15 mouse cellular contexts compared by ENCODE assay signal in genomic region chr15:90992388-90992787, GRCm38 (mm10). TPM values are rescaled to one million over a fixed set of nuclear protein-coding genes. Genes with fewer than 3 reads are reported as not detected.
A peak's percentile ranks its signal among the peaks of the same experiment; 100 is the strongest.
DNase-seq lines count a peak whose midpoint lies in the region; ATAC-seq and TF ChIP-seq lines count a peak whose summit lies in the region.
"Had no signal": no experiment of that assay in that cellular context is flagged by ENCODE, and none has a peak within 500 bp of the region (broad histone marks: within the 10 kb centered on the region; RNA-seq: fewer than 3 reads in every experiment).

No protein-coding gene starts in this region.

- peak; percentile 38; the same call in 1 of the 2 replicates for ATAC-seq in lung, postnatal 0 days
- no peak for ATAC-seq in hindbrain, postnatal 0 days
- ATAC-seq in hindbrain, embryonic 12.5 days (ENCODE audit: low FRiP score), result no peak
- ATAC-seq: forebrain, embryonic 15.5 days had no signal

- no peak overlapping the region for H3K9ac ChIP-seq in lung, postnatal 0 days (replicated peaks; ENCODE audit: low read depth)
- no peak overlapping the region for H3K9ac ChIP-seq in hindbrain, postnatal 0 days (replicated peaks; ENCODE audit: low read length)
- no peak overlapping the region for H3K9ac ChIP-seq in hindbrain, embryonic 12.5 days
- H3K9ac ChIP-seq: embryonic facial prominence, embryonic 15.5 days; forebrain, embryonic 15.5 days had no signal

- 74% methylated on average over 14 of the region's 14 CpGs for WGBS in lung, postnatal 0 days
- 92% methylated on average over 14 of the region's 14 CpGs for WGBS in hindbrain, postnatal 0 days
- WGBS in hindbrain, embryonic 12.5 days, result 88% methylated on average over 14 of the region's 14 CpGs

- no peak overlapping the region for H3K4me3 ChIP-seq in lung, postnatal 0 days (ENCODE audit: low read depth, low read length)
- H3K4me3 ChIP-seq in hindbrain, postnatal 0 days (ENCODE audit: low read length), result no peak overlapping the region
- no peak overlapping the region for H3K4me3 ChIP-seq in left cerebral cortex, adult 2 months
- no peak overlapping the region for H3K4me3 ChIP-seq in hindbrain, embryonic 12.5 days
- H3K4me3 ChIP-seq: embryonic facial prominence, embryonic 15.5 days; forebrain, embryonic 15.5 days had no signal

- no peak for TF ChIP-seq CTCF in lung, postnatal 0 days (IDR thresholded peaks at IDR 0.05)
- TF ChIP-seq CTCF in hindbrain, postnatal 0 days (IDR thresholded peaks at IDR 0.05; ENCODE audit: low read depth), result no peak
- TF ChIP-seq CTCF in left cerebral cortex, adult 2 months (IDR thresholded peaks at IDR 0.05), result no peak

- no peak for TF ChIP-seq EP300 in lung, postnatal 0 days (IDR thresholded peaks at IDR 0.05)

- no peaks in the 10 kb centered on the region for H3K36me3 ChIP-seq in lung, postnatal 0 days (ENCODE audit: insufficient read depth, low read length)
- peaks cover 15% of the 10 kb centered on the region for H3K36me3 ChIP-seq in hindbrain, postnatal 0 days (ENCODE audit: insufficient read depth, low read length)
- H3K36me3 ChIP-seq in hindbrain, embryonic 12.5 days, result peaks cover 51% of the 10 kb centered on the region
- H3K36me3 ChIP-seq: embryonic facial prominence, embryonic 15.5 days had no signal

- no peaks in the 10 kb centered on the region for H3K4me1 ChIP-seq in lung, postnatal 0 days (ENCODE audit: insufficient read depth, low read depth, low read length)
- H3K4me1 ChIP-seq in hindbrain, postnatal 0 days (ENCODE audit: insufficient read depth, low read length), result no peaks in the 10 kb centered on the region
- no peaks in the 10 kb centered on the region for H3K4me1 ChIP-seq in hindbrain, embryonic 12.5 days
- H3K4me1 ChIP-seq: embryonic facial prominence, embryonic 15.5 days; forebrain, embryonic 15.5 days had no signal

- intact Hi-C loops in left cerebral cortex, adult 2 months (cut with DNase I), result loop anchor here (2.0 to 10.0 kb wide), 2 partner anchors 58 to 302 kb away; no protein-coding TSS in a partner anchor

- H3K27ac ChIP-seq in lung, postnatal 0 days (ENCODE audit: low read length), result no peak overlapping the region
- H3K27ac ChIP-seq in hindbrain, postnatal 0 days, result no peak overlapping the region
- H3K27ac ChIP-seq in left cerebral cortex, adult 2 months, result no peak overlapping the region
- no peak overlapping the region for H3K27ac ChIP-seq in hindbrain, embryonic 12.5 days
- H3K27ac ChIP-seq: embryonic facial prominence, embryonic 15.5 days; forebrain, embryonic 15.5 days had no signal

- peak; percentile 28 to 49 for DNase-seq in heart, adult 18-20 months
- no peak for DNase-seq in heart, postnatal 4 days
- DNase-seq in 3134 (ENCODE audit: extremely low read depth, insufficient read length, low spot score), result peak; percentile 71
- DNase-seq in adrenal gland, adult 18-20 months (ENCODE audit: low spot score in 2 of 2), result peak; percentile 17 to 26
- DNase-seq in lung, postnatal 0 days (ENCODE audit: low spot score), result peak; percentile 32
- DNase-seq in hindbrain, postnatal 0 days (ENCODE audit: low spot score), result no peak
- DNase-seq in left cerebral cortex, adult 2 months (ENCODE audit: extremely low spot score in 1 of 2, low spot score in 2 of 2), result no peak
- DNase-seq: cerebellum, adult 11 months; gastrocnemius, postnatal 36 days; left cerebral cortex, postnatal 4 days; right cerebral cortex, adult 18-20 months; thymus, adult 2 months had no signal

- no peaks in the 10 kb centered on the region for H3K27me3 ChIP-seq in lung, postnatal 0 days (replicated peaks; ENCODE audit: insufficient read depth, low read length)
- no peaks in the 10 kb centered on the region for H3K27me3 ChIP-seq in hindbrain, postnatal 0 days (ENCODE audit: insufficient read depth, low read length)
- no peaks in the 10 kb centered on the region for H3K27me3 ChIP-seq in hindbrain, embryonic 12.5 days
- H3K27me3 ChIP-seq: embryonic facial prominence, embryonic 15.5 days; forebrain, embryonic 15.5 days had no signal

- H3K9me3 ChIP-seq in lung, postnatal 0 days (ENCODE audit: low read length), result no peaks in the 10 kb centered on the region
- H3K9me3 ChIP-seq in hindbrain, postnatal 0 days (ENCODE audit: low read length), result no peaks in the 10 kb centered on the region
- H3K9me3 ChIP-seq in hindbrain, embryonic 12.5 days (replicated peaks), result no peaks in the 10 kb centered on the region
- H3K9me3 ChIP-seq: embryonic facial prominence, embryonic 15.5 days; forebrain, embryonic 15.5 days had no signal

- H3K4me2 ChIP-seq in lung, postnatal 0 days (replicated peaks; ENCODE audit: low read depth, low read length), result no peak overlapping the region
- no peak overlapping the region for H3K4me2 ChIP-seq in hindbrain, postnatal 0 days (ENCODE audit: low read depth, low read length)
- no peak overlapping the region for H3K4me2 ChIP-seq in hindbrain, embryonic 12.5 days (replicated peaks)
- H3K4me2 ChIP-seq: embryonic facial prominence, embryonic 15.5 days; forebrain, embryonic 15.5 days had no signal

RNA-seq across cellular contexts. Expression of gene Kif21a, which starts 57.4 kb away (rescaled TPM):
- 10 to 100 TPM; 18.4 to 18.5 TPM for total RNA-seq in heart, adult 18-20 months (2021)
- 1 to 10 TPM; 7.3 to 8.0 TPM for total RNA-seq in heart, postnatal 4 days (2021)
- total RNA-seq in adrenal gland, adult 18-20 months (2021), result 10 to 100 TPM; 16.6 to 18.1 TPM
- polyA plus RNA-seq in lung, postnatal 0 days (2015; fragmentation: Nextera tagmentation; extraction: Ambion mirVana), result 4.6 and 5.0 TPM in 2 replicates
- 42.1 and 54.4 TPM in 2 replicates for total RNA-seq in hindbrain, postnatal 0 days (2014; rRNA removed)
- 29.3 and 31.2 TPM in 2 replicates for polyA plus RNA-seq in hindbrain, postnatal 0 days (2015; fragmentation: Nextera tagmentation; extraction: Ambion mirVana)
- 100 to 1,000 TPM; 138 to 144 TPM for total RNA-seq in left cerebral cortex, adult 2 months (2021)
- 38.6 and 39.7 TPM in 2 replicates for polyA plus RNA-seq in hindbrain, embryonic 12.5 days (2016; fragmentation: Nextera tagmentation; extraction: Ambion mirVana)

Comparison
In these comparisons a context has a peak if more than half of its experiments do, and no peak if none do; other contexts are left out.
1. DNase-seq: peak in heart, adult 18-20 months (2 of 2), 3134 (single experiment), adrenal gland, adult 18-20 months (2 of 2) and lung, postnatal 0 days (single experiment); none in heart, postnatal 4 days (single experiment), hindbrain, postnatal 0 days (single experiment) and left cerebral cortex, adult 2 months (0 of 2).